Mouse (Mus musculus) retina, embryonic 14.5 days (tissue): ENCODE results near the gene Tmem230.
"Not testable (repeated sequence)": the region's sequence is repeated elsewhere in the genome, so short reads cannot be mapped to it uniquely, and the experiment has no call there.

ENCODE experiments used
- DNase-seq: peaks from one replicate; pipeline ENCODE4 v3.0.0-alpha.2; 2015; ENCODE audit warnings: low spot score

Gene Tmem230

GRCm38 (mm10) chr2:132247539-132248313 lies at the start of gene Tmem230:
Gene Tmem230, minus strand, starts transcription at chr2:132247807.
- peak; percentile 98 for DNase-seq

- no peak for DNase-seq
Observed at GRCm38 (mm10) chr2:132293694-132294450, 46.3 kb upstream of the Tmem230 start.

GRCm38 (mm10) chr2:132292083-132292482 lies 44.5 kb upstream of the Tmem230 start:
- DNase-seq, result no peak

GRCm38 (mm10) chr2:132291265-132291664 lies 43.7 kb upstream of the Tmem230 start:
- DNase-seq, result no peak

- DNase-seq, result no peak
Observed at GRCm38 (mm10) chr2:132290808-132291207, 43.2 kb upstream of the Tmem230 start.

GRCm38 (mm10) chr2:132289213-132289612 lies 41.6 kb upstream of the Tmem230 start:
- not testable (repeated sequence) for DNase-seq

- DNase-seq, result no peak
Observed at GRCm38 (mm10) chr2:132286376-132287076, 38.9 kb upstream of the Tmem230 start.

GRCm38 (mm10) chr2:132285722-132286121 lies 38.1 kb upstream of the Tmem230 start:
- not testable (repeated sequence) for DNase-seq

GRCm38 (mm10) chr2:132284492-132285139 lies 37.0 kb upstream of the Tmem230 start:
- DNase-seq, result no peak

- DNase-seq, result peak; percentile 54
Observed at GRCm38 (mm10) chr2:132283236-132284070, 35.8 kb upstream of the Tmem230 start.

- DNase-seq, result no peak
Observed at GRCm38 (mm10) chr2:132282453-132283174, 35.0 kb upstream of the Tmem230 start.

GRCm38 (mm10) chr2:132281560-132282452 lies 34.2 kb upstream of the Tmem230 start:
- DNase-seq, result no peak

- no peak for DNase-seq
Observed at GRCm38 (mm10) chr2:132280518-132281120, 33.0 kb upstream of the Tmem230 start.

GRCm38 (mm10) chr2:132279978-132280377 lies 32.4 kb upstream of the Tmem230 start:
- DNase-seq, result no peak

GRCm38 (mm10) chr2:132279336-132279882 lies 31.8 kb upstream of the Tmem230 start:
- no peak for DNase-seq

- DNase-seq, result peak; percentile 33
Observed at GRCm38 (mm10) chr2:132278273-132278853, 30.8 kb upstream of the Tmem230 start.

GRCm38 (mm10) chr2:132276249-132276648 lies 28.6 kb upstream of the Tmem230 start:
- no peak for DNase-seq

- no peak for DNase-seq
Observed at GRCm38 (mm10) chr2:132275527-132275926, 27.9 kb upstream of the Tmem230 start.
